Mouse (Mus musculus): ENCODE data around the gene Mical3. TPM values are rescaled to one million over a fixed set of nuclear protein-coding genes. Genes with fewer than 3 reads are reported as not detected.

Gene Mical3
- polyA plus RNA-seq (2015; fragmentation: Nextera tagmentation; extraction: Ambion mirVana) = 28.2 and 29.2 TPM in 2 replicates

GRCm38 (mm10) chr6:121130773-121131172 lies at the start of gene Mical3:
Mical3 (minus strand) TSS chr6:121130999.
- H3K9ac ChIP-seq = peak within 1 kb of the TSS; percentile 78
- no peaks in the 10 kb centered on the region for H3K9me3 ChIP-seq
- H3K4me3 ChIP-seq = peak within 1 kb of the TSS; percentile 48
- ATAC-seq (ENCODE audit: extremely low read depth, insufficient number of reproducible peaks, low FRiP score, low TSS enrichment) = no peak
- H3K27me3 ChIP-seq (replicated peaks) = peaks cover 29% of the 10 kb centered on the region
- H3K36me3 ChIP-seq = no peaks in the 10 kb centered on the region
- peak within 1 kb of the TSS; percentile 71 for H3K4me2 ChIP-seq
- no peak within 1 kb of the TSS for H3K27ac ChIP-seq (replicated peaks)
- 2% methylated on average over 17 of the region's 17 CpGs for WGBS
- peaks cover 32% of the 10 kb centered on the region for H3K4me1 ChIP-seq

GRCm38 (mm10) chr6:121179846-121180245 lies 49.0 kb upstream of the Mical3 start:
- no peaks in the 10 kb centered on the region for H3K27me3 ChIP-seq (replicated peaks)
- no peak overlapping the region for H3K27ac ChIP-seq (replicated peaks)
- no peak overlapping the region for H3K4me2 ChIP-seq
- no peak for ATAC-seq (ENCODE audit: extremely low read depth, insufficient number of reproducible peaks, low FRiP score, low TSS enrichment)
- H3K4me1 ChIP-seq = peaks cover 30% of the 10 kb centered on the region
- no peaks in the 10 kb centered on the region for H3K36me3 ChIP-seq
- WGBS = 62% methylated on average over 7 of the region's 7 CpGs
- H3K9ac ChIP-seq = no peak overlapping the region
- H3K4me3 ChIP-seq = no peak overlapping the region
- H3K9me3 ChIP-seq = no peaks in the 10 kb centered on the region

- Histone ChIP-seq H3K27ac (replicated peaks) (0 out of 2 replicates have a peak overlapping the region, but pooled peaks have one; percentile 36), H3K9ac (peak overlapping the region; percentile 40; the same call in 1 of the 2 replicates), H3K4me3 (no peak overlapping the region), H3K9me3 (no peaks in the 10 kb centered on the region), H3K4me1 (peaks cover 27% of the 10 kb centered on the region), H3K4me2 (no peak overlapping the region), H3K36me3 (no peaks in the 10 kb centered on the region), H3K27me3 (replicated peaks) (no peaks in the 10 kb centered on the region)
- no peak for ATAC-seq (ENCODE audit: extremely low read depth, insufficient number of reproducible peaks, low FRiP score, low TSS enrichment)
- 51% methylated on average over 7 of the region's 7 CpGs for WGBS
Measured at GRCm38 (mm10) chr6:121178700-121179358, 48.0 kb upstream of the Mical3 start.

GRCm38 (mm10) chr6:121177118-121177708 lies 46.4 kb upstream of the Mical3 start:
- Histone ChIP-seq H3K27ac (replicated peaks) (no peak overlapping the region), H3K27me3 (replicated peaks) (no peaks in the 10 kb centered on the region), H3K4me3 (no peak overlapping the region), H3K9me3 (no peaks in the 10 kb centered on the region), H3K9ac (no peak overlapping the region), H3K36me3 (no peaks in the 10 kb centered on the region), H3K4me1 (peaks cover 39% of the 10 kb centered on the region), H3K4me2 (no peak overlapping the region)
- no peak for ATAC-seq (ENCODE audit: extremely low read depth, insufficient number of reproducible peaks, low FRiP score, low TSS enrichment)
- 86% methylated on average over 7 of the region's 7 CpGs for WGBS

GRCm38 (mm10) chr6:121176731-121177098 lies 45.9 kb upstream of the Mical3 start:
- no peak overlapping the region for H3K4me3 ChIP-seq
- H3K4me1 ChIP-seq = peaks cover 40% of the 10 kb centered on the region
- no peak overlapping the region for H3K4me2 ChIP-seq
- 61% methylated on average over 4 of the region's 4 CpGs for WGBS
- H3K9ac ChIP-seq = no peak overlapping the region
- ATAC-seq (ENCODE audit: extremely low read depth, insufficient number of reproducible peaks, low FRiP score, low TSS enrichment) = no peak
- no peak overlapping the region for H3K27ac ChIP-seq (replicated peaks)
- H3K27me3 ChIP-seq (replicated peaks) = no peaks in the 10 kb centered on the region
- no peaks in the 10 kb centered on the region for H3K9me3 ChIP-seq
- no peaks in the 10 kb centered on the region for H3K36me3 ChIP-seq

GRCm38 (mm10) chr6:121176011-121176730 lies 45.4 kb upstream of the Mical3 start:
- no peak overlapping the region for H3K27ac ChIP-seq (replicated peaks)
- no peaks in the 10 kb centered on the region for H3K27me3 ChIP-seq (replicated peaks)
- no peaks in the 10 kb centered on the region for H3K9me3 ChIP-seq
- peaks cover 45% of the 10 kb centered on the region for H3K4me1 ChIP-seq
- WGBS = 44% methylated on average over 14 of the region's 14 CpGs
- H3K9ac ChIP-seq = no peak overlapping the region; the same call in 1 of the 2 replicates
- no peak overlapping the region for H3K4me2 ChIP-seq
- H3K4me3 ChIP-seq = no peak overlapping the region
- H3K36me3 ChIP-seq = no peaks in the 10 kb centered on the region
- ATAC-seq (ENCODE audit: extremely low read depth, insufficient number of reproducible peaks, low FRiP score, low TSS enrichment) = no peak

GRCm38 (mm10) chr6:121174761-121175160 lies 44.0 kb upstream of the Mical3 start:
- WGBS = 87% methylated on average over 6 of the region's 6 CpGs
- H3K4me2 ChIP-seq = no peak overlapping the region
- H3K4me1 ChIP-seq = peaks cover 56% of the 10 kb centered on the region
- H3K9ac ChIP-seq = no peak overlapping the region
- H3K9me3 ChIP-seq = no peaks in the 10 kb centered on the region
- ATAC-seq (ENCODE audit: extremely low read depth, insufficient number of reproducible peaks, low FRiP score, low TSS enrichment) = no peak
- H3K27me3 ChIP-seq (replicated peaks) = no peaks in the 10 kb centered on the region
- H3K4me3 ChIP-seq = no peak overlapping the region
- no peak overlapping the region for H3K27ac ChIP-seq (replicated peaks)
- H3K36me3 ChIP-seq = no peaks in the 10 kb centered on the region

GRCm38 (mm10) chr6:121173471-121173870 lies 42.7 kb upstream of the Mical3 start:
- no peaks in the 10 kb centered on the region for H3K9me3 ChIP-seq
- H3K36me3 ChIP-seq = no peaks in the 10 kb centered on the region
- no peaks in the 10 kb centered on the region for H3K27me3 ChIP-seq (replicated peaks)
- H3K4me3 ChIP-seq = peak overlapping the region; percentile 25
- peaks cover 52% of the 10 kb centered on the region for H3K4me1 ChIP-seq
- WGBS = 16% methylated on average over 5 of the region's 5 CpGs
- H3K27ac ChIP-seq (replicated peaks) = peak overlapping the region; percentile 93
- peak overlapping the region; percentile 55 for H3K4me2 ChIP-seq
- H3K9ac ChIP-seq = peak overlapping the region; percentile 79
- ATAC-seq (ENCODE audit: extremely low read depth, insufficient number of reproducible peaks, low FRiP score, low TSS enrichment) = no peak

- peak overlapping the region; percentile 51 for H3K27ac ChIP-seq (replicated peaks)
- 38% methylated on average over 6 of the region's 6 CpGs for WGBS
- H3K4me1 ChIP-seq = peaks cover 43% of the 10 kb centered on the region
- H3K9ac ChIP-seq = no peak overlapping the region
- no peak overlapping the region for H3K4me2 ChIP-seq
- ATAC-seq (ENCODE audit: extremely low read depth, insufficient number of reproducible peaks, low FRiP score, low TSS enrichment) = 0 out of 2 replicates have a peak, but pooled peaks have one; percentile 22
- no peaks in the 10 kb centered on the region for H3K36me3 ChIP-seq
- no peak overlapping the region for H3K4me3 ChIP-seq
- no peaks in the 10 kb centered on the region for H3K9me3 ChIP-seq
- no peaks in the 10 kb centered on the region for H3K27me3 ChIP-seq (replicated peaks)
Measured at GRCm38 (mm10) chr6:121171102-121171501, 40.3 kb upstream of the Mical3 start.

- Histone ChIP-seq H3K27ac (replicated peaks) (no peak overlapping the region), H3K4me1 (peaks cover 34% of the 10 kb centered on the region), H3K4me3 (no peak overlapping the region), H3K4me2 (no peak overlapping the region), H3K27me3 (replicated peaks) (no peaks in the 10 kb centered on the region), H3K9ac (no peak overlapping the region), H3K9me3 (no peaks in the 10 kb centered on the region), H3K36me3 (no peaks in the 10 kb centered on the region)
- 73% methylated on average over 7 of the region's 7 CpGs for WGBS
- no peak for ATAC-seq (ENCODE audit: extremely low read depth, insufficient number of reproducible peaks, low FRiP score, low TSS enrichment)
Measured at GRCm38 (mm10) chr6:121167381-121167975, 36.7 kb upstream of the Mical3 start.

GRCm38 (mm10) chr6:121166098-121166552 lies 35.3 kb upstream of the Mical3 start:
- peak overlapping the region; percentile 12; the same call in 1 of the 2 replicates for H3K27ac ChIP-seq (replicated peaks)
- ATAC-seq (ENCODE audit: extremely low read depth, insufficient number of reproducible peaks, low FRiP score, low TSS enrichment) = no peak
- H3K9ac ChIP-seq = peak overlapping the region; percentile 19; the same call in 1 of the 2 replicates
- H3K27me3 ChIP-seq (replicated peaks) = no peaks in the 10 kb centered on the region
- 27% methylated on average over 10 of the region's 10 CpGs for WGBS
- no peaks in the 10 kb centered on the region for H3K36me3 ChIP-seq
- H3K9me3 ChIP-seq = no peaks in the 10 kb centered on the region
- H3K4me2 ChIP-seq = no peak overlapping the region
- H3K4me1 ChIP-seq = peaks cover 30% of the 10 kb centered on the region
- H3K4me3 ChIP-seq = no peak overlapping the region
